Mouse (Mus musculus) heart, adult 8-10 months (tissue): Measurements from ENCODE around the gene Hoxa6. TPM values are rescaled to one million over a fixed set of nuclear protein-coding genes. Genes with fewer than 3 reads are reported as not detected.

Experiments
- microRNA-seq: library from miRNA; unstranded; fragments of <30 nt; microRNA quantifications from one replicate; pipeline ENCODE4 v1.2.0, GENCODE M21; 2022
- total RNA-seq, 4 experiments: library from RNA; stranded (reverse); gene quantifications; 2 replicates each; pipeline ENCODE4 v1.2.4; 2022

The Hoxa6 gene
- total RNA-seq, 4 experiments from 2014 or later = not detected

Small RNA genes within 50 kb of the gene (microRNA-seq; reads per million reads assigned to microRNA genes)
- 34.7 reads per million, percentile 44 among the genes with 10 or more reads in this experiment for gene Mir196b

Other genes with a start within 250 kb of the Hoxa6 start
- 10 to 100 TPM in 3 of 4 experiments, 1 to 10 TPM in 1; 8.8 to 12.2 (median 11.0) TPM for gene Skap2, start 196.2 kb downstream of the Hoxa6 start, total RNA-seq
- gene Hoxa1, start 50.4 kb downstream of the Hoxa6 start, total RNA-seq = under 1 TPM in 2 of 4 experiments, not detected in 2; 0.16 to 0.19 TPM
- gene Hoxa2, start 43.9 kb downstream of the Hoxa6 start, total RNA-seq = under 1 TPM in 3 of 4 experiments, not detected in 1; 0.20 to 0.34 (median 0.22) TPM
- under 1 TPM in 1 of 4 experiments, not detected in 3; 0.06 TPM for gene 5730596B20Rik, start 31.2 kb downstream of the Hoxa6 start, total RNA-seq
- under 1 TPM; 0.31 to 0.49 (median 0.38) TPM for gene Hoxa4, start 17.0 kb downstream of the Hoxa6 start, total RNA-seq
- under 1 TPM; 0.41 to 0.69 (median 0.57) TPM for gene Hoxa5, start 4.1 kb downstream of the Hoxa6 start, total RNA-seq
- under 1 TPM; 0.16 to 0.89 (median 0.31) TPM for gene Hoxa3, start 4.6 kb upstream of the Hoxa6 start, total RNA-seq
- gene Gm28308, start 4.6 kb upstream of the Hoxa6 start, total RNA-seq = under 1 TPM in 1 of 4 experiments, not detected in 3; 0.54 TPM
- gene Hoxa7, start 13.1 kb upstream of the Hoxa6 start, total RNA-seq = under 1 TPM in 3 of 4 experiments, not detected in 1; 0.19 to 0.55 (median 0.31) TPM
- not detected for gene Hoxa9, start 22.4 kb upstream of the Hoxa6 start, total RNA-seq
- not detected for gene Hoxa10, start 32.1 kb upstream of the Hoxa6 start, total RNA-seq
- not detected for gene Hoxa11, start 37.1 kb upstream of the Hoxa6 start, total RNA-seq
- not detected for gene Hoxa13, start 52.2 kb upstream of the Hoxa6 start, total RNA-seq
- not detected for gene Evx1, start 104.8 kb upstream of the Hoxa6 start, total RNA-seq